Mouse (Mus musculus) embryo, embryonic 10 days (tissue): Measurements from ENCODE around the gene Slc25a47.

Experiments used
- DNase-seq: peaks from one replicate; pipeline ENCODE4 v3.0.0-alpha.2; 2015; ENCODE audit warnings: low spot score

Gene Slc25a47

DNA sequence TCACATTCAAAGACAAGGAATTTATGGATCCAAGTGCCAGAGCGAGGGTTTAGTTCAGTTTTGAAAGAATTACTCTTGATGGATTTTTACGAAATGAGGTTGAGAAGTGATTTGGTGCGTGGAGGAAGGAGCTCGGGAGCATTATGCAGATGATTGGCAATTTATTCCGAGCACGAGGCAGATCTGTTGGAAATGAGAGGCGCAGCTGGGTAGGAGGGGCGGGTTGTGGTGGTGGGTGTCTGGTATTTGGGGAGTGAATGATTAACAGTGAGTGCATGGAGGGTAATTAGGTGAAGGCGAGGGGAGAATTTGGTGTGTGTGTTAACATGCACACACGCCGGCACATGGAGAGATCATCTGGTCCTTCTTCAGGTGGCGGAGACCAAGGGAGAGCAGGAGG is 70.6 kb downstream of the Slc25a47 start:
- no peak for DNase-seq
